Mouse (Mus musculus): ENCODE results near the gene Slc36a4. TPM values are rescaled to one million over a fixed set of nuclear protein-coding genes. Genes with fewer than 3 reads are reported as not detected.

Slc36a4 gene
- 1 to 10 TPM; 6.2 to 7.0 TPM for total RNA-seq (2021)
- long read RNA-seq, experiment 1, full-length matches to known transcripts, result 1 of 2 reads
- long read RNA-seq, experiment 1, partial matches to known transcripts, result 0 of 2 reads
- long read RNA-seq, experiment 1, other reads (novel, unspliced or antisense), result 1 of 2 reads
- long read RNA-seq, experiment 2, partial matches to known transcripts, result 0 of 1 reads
- long read RNA-seq, experiment 2, other reads (novel, unspliced or antisense), result 1 of 1 reads

- intact Hi-C loops (cut with DNase I; ENCODE audit: low total_unique reads), result no loop called here
- DNase-seq, result peak; percentile 76
Observed at GRCm38 (mm10) chr9:15709599-15710381, at the start of gene Slc36a4. Gene Slc36a4, plus strand, starts transcription at chr9:15709738.

- DNase-seq, result no peak
- intact Hi-C loops (cut with DNase I; ENCODE audit: low total_unique reads), result no loop called here
Observed at GRCm38 (mm10) chr9:15664606-15665005, 44.9 kb upstream of the Slc36a4 start.

- no peak for DNase-seq
- intact Hi-C loops (cut with DNase I; ENCODE audit: low total_unique reads), result no loop called here
Observed at GRCm38 (mm10) chr9:15669452-15669851, 40.1 kb upstream of the Slc36a4 start.

GRCm38 (mm10) chr9:15670002-15670527 is 39.5 kb upstream of the Slc36a4 start:
- intact Hi-C loops (cut with DNase I; ENCODE audit: low total_unique reads), result no loop called here
- no peak for DNase-seq

- no peak for DNase-seq
- intact Hi-C loops (cut with DNase I; ENCODE audit: low total_unique reads), result no loop called here
Observed at GRCm38 (mm10) chr9:15672251-15672650, 37.3 kb upstream of the Slc36a4 start.

- intact Hi-C loops (cut with DNase I; ENCODE audit: low total_unique reads), result loop anchor here (2.0 to 10.0 kb wide), 4 partner anchors 189 to 315 kb away; partner anchors contain the start of gene Smco4
- peak; percentile 75 for DNase-seq
Observed at GRCm38 (mm10) chr9:15681855-15682466, 27.6 kb upstream of the Slc36a4 start.

GRCm38 (mm10) chr9:15685215-15685614 is 24.3 kb upstream of the Slc36a4 start:
- intact Hi-C loops (cut with DNase I; ENCODE audit: low total_unique reads), result loop anchor here (10.0 kb wide), 1 partner anchor 200 kb away; no protein-coding TSS in a partner anchor
- DNase-seq, result peak; percentile 46

- intact Hi-C loops (cut with DNase I; ENCODE audit: low total_unique reads), result loop anchor here (10.0 kb wide), 1 partner anchor 197 kb away; no protein-coding TSS in a partner anchor
Observed at GRCm38 (mm10) chr9:15687358-15687757, 22.2 kb upstream of the Slc36a4 start.

GRCm38 (mm10) chr9:15693847-15694246 is 15.7 kb upstream of the Slc36a4 start:
- intact Hi-C loops (cut with DNase I; ENCODE audit: low total_unique reads), result no loop called here
- DNase-seq, result no peak

More at GRCm38 (mm10) chr9:15687358-15687757, 22.2 kb upstream of the Slc36a4 start:
- no peak for DNase-seq

GRCm38 (mm10) chr9:15694989-15695388 is 14.5 kb upstream of the Slc36a4 start:
- intact Hi-C loops (cut with DNase I; ENCODE audit: low total_unique reads), result no loop called here
- no peak for DNase-seq

GRCm38 (mm10) chr9:15705706-15706105 is 3.8 kb upstream of the Slc36a4 start:
- no peak for DNase-seq
- intact Hi-C loops (cut with DNase I; ENCODE audit: low total_unique reads), result no loop called here

GRCm38 (mm10) chr9:15708979-15709598 is 449 bp upstream of the Slc36a4 start:
- intact Hi-C loops (cut with DNase I; ENCODE audit: low total_unique reads), result no loop called here
- DNase-seq, result no peak

- no peak for DNase-seq
- intact Hi-C loops (cut with DNase I; ENCODE audit: low total_unique reads), result no loop called here
Observed at GRCm38 (mm10) chr9:15710821-15711565, 1.5 kb downstream of the Slc36a4 start.

- DNase-seq, result no peak
- intact Hi-C loops (cut with DNase I; ENCODE audit: low total_unique reads), result no loop called here
Observed at GRCm38 (mm10) chr9:15711676-15712075, 2.1 kb downstream of the Slc36a4 start.

- no peak for DNase-seq
- intact Hi-C loops (cut with DNase I; ENCODE audit: low total_unique reads), result no loop called here
Observed at GRCm38 (mm10) chr9:15714792-15715191, 5.3 kb downstream of the Slc36a4 start.

- no peak for DNase-seq
- intact Hi-C loops (cut with DNase I; ENCODE audit: low total_unique reads), result no loop called here
Observed at GRCm38 (mm10) chr9:15715193-15715989, 5.9 kb downstream of the Slc36a4 start.

GRCm38 (mm10) chr9:15717363-15717762 is 7.8 kb downstream of the Slc36a4 start:
- no peak for DNase-seq
- intact Hi-C loops (cut with DNase I; ENCODE audit: low total_unique reads), result no loop called here

- no peak for DNase-seq
- intact Hi-C loops (cut with DNase I; ENCODE audit: low total_unique reads), result no loop called here
Observed at GRCm38 (mm10) chr9:15718295-15718694, 8.8 kb downstream of the Slc36a4 start.
